Mouse (Mus musculus): ENCODE results near the gene Nhlrc1. TPM values are rescaled to one million over a fixed set of nuclear protein-coding genes. Genes with fewer than 3 reads are reported as not detected.
A peak's percentile ranks its signal among the peaks of the same experiment; 100 is the strongest.

The Nhlrc1 gene
- total RNA-seq, 2 experiments from 2014 or later: 5.0 to 5.6 TPM

DNA sequence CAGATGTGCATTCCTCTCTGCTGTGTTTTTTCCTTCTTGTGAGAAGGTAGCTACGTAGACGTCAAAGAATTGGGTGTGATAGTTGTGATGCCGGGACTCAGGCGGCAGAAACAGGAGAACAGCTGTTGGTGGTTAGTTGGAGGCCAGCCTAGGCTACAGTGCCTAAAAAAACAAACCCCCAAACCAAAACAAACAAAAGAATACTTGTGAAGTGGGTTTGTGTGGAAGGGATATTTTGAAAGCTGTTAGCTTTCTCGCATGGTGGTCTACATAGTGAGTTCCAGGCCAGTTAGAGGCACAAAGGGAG, 498 bp upstream of the Nhlrc1 start:
- no peak for DNase-seq
- intact Hi-C loops (cut with DNase I): loop anchor here (5.0 to 10.0 kb wide), 2 partner anchors 38 to 700 kb away; no protein-coding TSS in a partner anchor

GRCm38 (mm10) chr13:47013740-47014139, 910 bp downstream of the Nhlrc1 start:
- no peak for DNase-seq
- intact Hi-C loops (cut with DNase I): loop anchor here (10.0 kb wide), 1 partner anchor 699 kb away; no protein-coding TSS in a partner anchor

DNA sequence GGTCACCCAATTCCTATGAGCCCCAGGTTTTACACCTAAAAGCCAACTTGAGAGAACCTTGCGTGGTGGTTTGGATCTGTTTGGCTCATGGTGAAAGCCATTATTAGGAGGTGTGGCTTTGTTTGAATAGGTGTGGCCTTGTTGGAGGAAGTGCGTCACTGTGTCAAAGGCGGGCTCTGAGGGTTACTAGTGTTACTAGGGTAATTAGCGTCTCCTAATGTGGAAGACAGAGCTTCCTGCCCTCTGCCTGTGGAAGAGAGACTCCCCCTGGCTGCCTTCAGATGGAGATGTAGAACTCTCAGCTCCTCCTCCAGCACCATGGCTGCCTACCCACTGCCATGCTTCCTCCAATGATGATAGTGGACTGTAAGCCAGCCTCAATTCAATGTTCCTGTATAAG, 13.1 kb downstream of the Nhlrc1 start:
- intact Hi-C loops (cut with DNase I): no loop called here
- no peak for DNase-seq

DNA sequence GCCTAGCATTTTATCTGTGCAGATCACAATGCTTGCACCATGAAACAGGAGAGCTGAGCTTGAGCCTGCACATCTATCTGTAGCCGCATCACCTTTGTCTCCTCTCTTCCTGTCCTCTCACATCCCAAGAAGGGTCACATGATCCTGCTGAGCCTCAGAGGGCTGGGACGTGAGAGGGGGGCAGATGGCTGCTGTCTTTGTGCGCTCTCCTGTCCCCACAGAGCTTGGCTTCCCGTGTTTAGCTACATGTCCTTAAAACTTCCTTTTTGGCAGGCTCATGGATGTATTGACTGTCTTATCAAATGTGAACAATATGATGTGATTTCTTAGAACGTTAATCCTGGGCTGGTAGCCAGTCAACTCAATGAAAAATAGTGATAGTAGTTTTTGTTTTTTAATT, 15.2 kb downstream of the Nhlrc1 start:
- no peak for DNase-seq
- intact Hi-C loops (cut with DNase I): no loop called here

DNA sequence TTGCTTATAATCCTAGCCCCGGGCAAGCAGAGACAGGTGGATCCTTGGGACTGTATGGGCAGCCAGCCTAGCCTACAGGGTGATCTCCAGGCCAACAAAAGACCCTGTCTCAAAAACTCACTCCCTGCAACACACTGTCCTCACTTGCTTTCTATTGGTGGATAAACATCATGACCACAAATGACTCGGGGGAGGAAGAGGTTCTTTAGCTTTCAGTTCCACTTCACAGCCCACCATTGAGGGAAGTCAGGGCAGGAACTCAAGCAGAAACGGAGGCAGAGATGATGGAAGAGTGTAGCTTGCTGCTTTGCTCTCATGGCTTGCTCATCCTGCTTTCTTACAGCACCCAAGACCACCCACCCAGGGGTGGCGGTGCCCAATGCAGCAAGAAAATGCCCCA, 17.3 kb downstream of the Nhlrc1 start:
- DNase-seq: no peak
- intact Hi-C loops (cut with DNase I): no loop called here

- no peak for DNase-seq
- intact Hi-C loops (cut with DNase I): no loop called here
These were observed 21.4 kb downstream of the Nhlrc1 start for GRCm38 (mm10) chr13:46993274-46993551.

DNA sequence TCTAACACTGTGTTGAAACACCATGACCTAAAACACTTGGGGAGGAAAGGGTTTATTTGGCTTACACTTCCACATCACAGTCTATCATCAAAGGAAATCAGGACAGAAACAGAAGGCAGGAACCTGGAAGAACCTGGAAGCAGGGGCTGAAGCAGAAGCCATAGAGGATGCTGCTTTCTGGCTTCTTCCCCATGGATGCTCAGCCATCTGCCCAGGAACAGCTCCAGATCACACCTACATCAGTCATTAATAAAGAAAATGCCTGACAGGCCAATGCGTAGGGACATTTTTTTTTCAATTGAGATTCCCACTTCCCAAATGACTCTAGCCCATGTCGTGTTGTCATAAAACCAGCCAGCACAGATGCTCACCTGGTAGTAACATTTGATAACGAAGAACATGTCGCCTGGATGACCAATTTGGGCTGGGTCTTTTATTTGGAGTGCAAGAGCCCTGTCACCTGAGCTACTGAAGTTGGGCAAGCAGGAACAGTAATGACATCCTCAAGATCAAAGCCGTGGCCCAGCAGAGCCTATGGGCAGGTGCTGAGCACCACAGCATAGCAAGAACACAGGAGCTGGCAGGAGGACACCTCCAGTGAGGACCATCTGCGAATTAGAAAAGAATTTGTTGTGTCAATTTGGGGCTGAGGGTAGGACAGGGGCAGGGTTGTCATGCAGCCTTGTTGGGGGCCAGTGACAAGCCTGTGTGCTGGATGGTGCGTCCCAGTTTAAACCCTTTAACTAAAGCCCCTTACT, 22.0 kb downstream of the Nhlrc1 start:
- DNase-seq: no peak
- intact Hi-C loops (cut with DNase I): no loop called here

- intact Hi-C loops (cut with DNase I): no loop called here
- DNase-seq: no peak
These were observed 24.2 kb downstream of the Nhlrc1 start for GRCm38 (mm10) chr13:46990376-46991011.

DNA sequence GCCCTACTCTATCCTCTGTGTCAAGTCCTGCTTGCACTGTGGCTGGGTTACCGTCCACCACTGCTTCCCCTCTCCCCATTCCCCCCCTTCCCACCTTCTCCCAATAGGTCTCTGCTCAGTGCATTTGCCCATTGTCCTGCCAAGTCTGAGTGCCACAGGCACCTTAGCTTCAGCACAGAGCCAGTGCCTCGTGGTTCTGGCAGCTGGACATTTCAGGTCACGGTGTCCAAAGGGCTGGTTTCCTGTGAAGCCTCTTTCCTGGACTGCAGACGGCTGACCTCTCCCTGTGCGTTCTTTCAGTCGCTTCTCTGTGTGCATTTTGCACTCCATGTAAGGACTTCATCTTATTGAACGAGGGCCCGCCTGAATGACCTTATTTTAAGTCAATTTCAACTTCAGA, 26.7 kb downstream of the Nhlrc1 start:
- intact Hi-C loops (cut with DNase I): no loop called here
- peak; percentile 36 to 45 for DNase-seq

- peak; percentile 28 to 31 for DNase-seq
- intact Hi-C loops (cut with DNase I): no loop called here
These were observed 28.4 kb downstream of the Nhlrc1 start for GRCm38 (mm10) chr13:46986208-46986607.

DNA sequence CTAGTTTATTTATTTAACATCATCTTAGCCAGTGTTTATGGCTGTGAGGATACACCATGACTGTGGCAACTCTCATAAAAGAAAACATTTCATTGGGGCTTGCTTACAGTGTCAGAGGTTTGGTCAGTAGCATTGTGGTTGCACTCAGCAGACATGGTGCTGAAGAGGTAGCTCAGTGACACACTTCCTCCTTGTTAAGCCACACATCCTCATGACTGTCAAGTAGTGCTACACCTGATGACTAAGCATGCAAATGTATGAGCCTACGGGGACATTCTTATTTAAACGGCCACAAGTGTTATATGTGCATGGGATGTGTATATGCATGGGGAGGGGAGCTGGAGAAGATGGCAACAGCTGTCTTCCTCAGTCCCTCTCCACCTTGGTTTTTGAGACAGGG, 30.8 kb downstream of the Nhlrc1 start:
- intact Hi-C loops (cut with DNase I): no loop called here
- no peak for DNase-seq

- DNase-seq: peak; percentile 26 to 27
- intact Hi-C loops (cut with DNase I): loop anchor here (5.0 kb wide), 1 partner anchor 37 kb away; no protein-coding TSS in a partner anchor
These were observed 34.7 kb downstream of the Nhlrc1 start for GRCm38 (mm10) chr13:46979836-46980490.

- intact Hi-C loops (cut with DNase I): loop anchor here (5.0 kb wide), 1 partner anchor 41 kb away; no protein-coding TSS in a partner anchor
- DNase-seq: no peak
These were observed 38.1 kb downstream of the Nhlrc1 start for GRCm38 (mm10) chr13:46976532-46976931.

GRCm38 (mm10) chr13:46975930-46976329, 38.7 kb downstream of the Nhlrc1 start:
- intact Hi-C loops (cut with DNase I): loop anchor here (5.0 kb wide), 1 partner anchor 41 kb away; no protein-coding TSS in a partner anchor
- no peak for DNase-seq

- DNase-seq: no peak
- intact Hi-C loops (cut with DNase I): loop anchor here (5.0 kb wide), 1 partner anchor 42 kb away; no protein-coding TSS in a partner anchor
These were observed 39.6 kb downstream of the Nhlrc1 start for GRCm38 (mm10) chr13:46975031-46975551.

GRCm38 (mm10) chr13:46970286-46970945, 44.2 kb downstream of the Nhlrc1 start:
- intact Hi-C loops (cut with DNase I): no loop called here
- no peak for DNase-seq

DNA sequence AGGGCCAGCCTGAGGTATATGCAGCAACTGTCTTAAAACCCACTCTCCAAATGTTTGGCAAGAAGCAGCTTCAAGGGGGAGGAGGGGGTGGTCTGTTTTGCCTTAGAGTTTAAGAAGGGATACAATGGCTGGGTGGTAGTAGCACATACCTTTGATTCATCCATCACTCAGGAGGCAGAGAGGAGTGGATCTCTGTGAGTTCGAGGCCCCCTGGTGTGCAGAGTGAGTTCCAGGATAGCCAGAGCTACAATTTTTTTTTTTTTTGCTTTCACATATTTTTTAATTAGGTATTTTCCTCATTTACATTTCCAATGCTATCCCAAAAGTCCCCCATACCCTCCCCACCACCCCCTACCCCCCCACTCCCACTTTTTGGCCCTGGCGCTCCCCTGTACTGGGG, 46.0 kb downstream of the Nhlrc1 start:
- no peak for DNase-seq
- intact Hi-C loops (cut with DNase I): no loop called here

DNA sequence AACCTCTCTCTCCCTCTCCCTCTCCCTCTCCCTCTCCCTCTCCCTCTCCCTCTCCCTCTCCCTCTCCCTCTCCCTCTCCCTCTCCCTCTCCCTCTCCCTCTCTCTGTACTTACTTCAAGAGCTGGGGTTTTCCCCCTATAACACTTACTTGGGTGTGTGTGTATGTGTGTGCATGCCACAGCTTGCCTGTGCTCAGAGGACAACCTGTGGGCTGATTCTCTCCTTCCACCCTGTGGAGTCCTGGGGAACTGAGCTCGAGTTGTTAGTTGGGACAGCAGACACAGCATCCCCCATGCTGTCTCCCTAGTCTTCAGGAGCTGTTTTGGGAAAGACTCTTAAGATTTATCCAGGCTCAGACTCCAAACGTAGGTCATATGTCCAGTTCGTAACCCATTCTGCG, 47.3 kb downstream of the Nhlrc1 start:
- no peak for DNase-seq

More for the DNA sequence above, 47.3 kb downstream of the Nhlrc1 start:
- intact Hi-C loops (cut with DNase I): loop anchor here (2.0 kb wide), 1 partner anchor 129 kb away; no protein-coding TSS in a partner anchor

Measured in heart, postnatal 10 days (tissue).